Mouse (Mus musculus): Measurements from ENCODE around the gene Prkra. TPM values are rescaled to one million over a fixed set of nuclear protein-coding genes. Genes with fewer than 3 reads are reported as not detected.

Gene Prkra
- polyA plus RNA-seq, 1 experiment from 2014 or later: 34.1 TPM

GRCm38 (mm10) chr2:76659419-76659818 lies 11.6 kb upstream of the Prkra start:
- Histone ChIP-seq H3K27ac (ENCODE audit: low read length) (no peak overlapping the region), H3K4me1 (ENCODE audit: insufficient read depth, low read depth, low read length) (no peaks in the 10 kb centered on the region), H3K9ac (replicated peaks; ENCODE audit: low read depth) (no peak overlapping the region), H3K4me3 (ENCODE audit: low read depth, low read length) (no peak overlapping the region), H3K9me3 (ENCODE audit: low read length) (no peaks in the 10 kb centered on the region), H3K27me3 (replicated peaks; ENCODE audit: insufficient read depth, low read length) (no peaks in the 10 kb centered on the region), H3K4me2 (replicated peaks; ENCODE audit: low read depth, low read length) (no peak overlapping the region), H3K36me3 (ENCODE audit: insufficient read depth, low read length) (no peaks in the 10 kb centered on the region)
- WGBS: 54% methylated on average over 6 of the region's 8 CpGs
- TF ChIP-seq EP300 (IDR thresholded peaks at IDR 0.05): no peak
- TF ChIP-seq CTCF (IDR thresholded peaks at IDR 0.05): no peak
- DNase-seq (ENCODE audit: low spot score) (peak; percentile 33), ATAC-seq (no peak)

- no peaks in the 10 kb centered on the region for H3K27me3 ChIP-seq (replicated peaks; ENCODE audit: insufficient read depth, low read length)
- no peaks in the 10 kb centered on the region for H3K4me1 ChIP-seq (ENCODE audit: insufficient read depth, low read depth, low read length)
- no peaks in the 10 kb centered on the region for H3K9me3 ChIP-seq (ENCODE audit: low read length)
- WGBS: 65% methylated on average over 13 of the region's 13 CpGs
- no peak for DNase-seq (ENCODE audit: low spot score)
- no peak overlapping the region for H3K9ac ChIP-seq (replicated peaks; ENCODE audit: low read depth)
- H3K27ac ChIP-seq (ENCODE audit: low read length): no peak overlapping the region
- TF ChIP-seq EP300 (IDR thresholded peaks at IDR 0.05): no peak
- no peaks in the 10 kb centered on the region for H3K36me3 ChIP-seq (ENCODE audit: insufficient read depth, low read length)
- no peak overlapping the region for H3K4me2 ChIP-seq (replicated peaks; ENCODE audit: low read depth, low read length)
- no peak overlapping the region for H3K4me3 ChIP-seq (ENCODE audit: low read depth, low read length)
- ATAC-seq: no peak
Observed at GRCm38 (mm10) chr2:76658551-76658950, 10.7 kb upstream of the Prkra start.

- no peak overlapping the region for H3K4me3 ChIP-seq (ENCODE audit: low read depth, low read length)
- DNase-seq (ENCODE audit: low spot score) (peak; percentile 53), ATAC-seq (no peak)
- H3K36me3 ChIP-seq (ENCODE audit: insufficient read depth, low read length): no peaks in the 10 kb centered on the region
- no peak for TF ChIP-seq EP300 (IDR thresholded peaks at IDR 0.05)
- TF ChIP-seq CTCF (IDR thresholded peaks at IDR 0.05): peak; percentile 61
- 15% methylated on average over 1 of the region's 1 CpGs for WGBS
- H3K27ac ChIP-seq (ENCODE audit: low read length): no peak overlapping the region
- H3K9ac ChIP-seq (replicated peaks; ENCODE audit: low read depth): no peak overlapping the region
- H3K4me1 ChIP-seq (ENCODE audit: insufficient read depth, low read depth, low read length): no peaks in the 10 kb centered on the region
- no peaks in the 10 kb centered on the region for H3K27me3 ChIP-seq (replicated peaks; ENCODE audit: insufficient read depth, low read length)
- H3K9me3 ChIP-seq (ENCODE audit: low read length): no peaks in the 10 kb centered on the region
- no peak overlapping the region for H3K4me2 ChIP-seq (replicated peaks; ENCODE audit: low read depth, low read length)
Observed at GRCm38 (mm10) chr2:76655982-76656381, 8.2 kb upstream of the Prkra start.

- Histone ChIP-seq H3K4me1 (ENCODE audit: insufficient read depth, low read depth, low read length) (no peaks in the 10 kb centered on the region), H3K4me3 (ENCODE audit: low read depth, low read length) (no peak overlapping the region), H3K9ac (replicated peaks; ENCODE audit: low read depth) (no peak overlapping the region), H3K4me2 (replicated peaks; ENCODE audit: low read depth, low read length) (no peak overlapping the region), H3K27me3 (replicated peaks; ENCODE audit: insufficient read depth, low read length) (no peaks in the 10 kb centered on the region), H3K9me3 (ENCODE audit: low read length) (no peaks in the 10 kb centered on the region), H3K36me3 (ENCODE audit: insufficient read depth, low read length) (no peaks in the 10 kb centered on the region), H3K27ac (ENCODE audit: low read length) (no peak overlapping the region)
- no peak for ATAC-seq
- WGBS: 73% methylated on average over 3 of the region's 3 CpGs
- TF ChIP-seq EP300 (IDR thresholded peaks at IDR 0.05) (no peak), CTCF (IDR thresholded peaks at IDR 0.05) (no peak)
- DNase-seq (ENCODE audit: low spot score): no peak
Observed at GRCm38 (mm10) chr2:76655444-76655843, 7.6 kb upstream of the Prkra start.

- Histone ChIP-seq H3K36me3 (ENCODE audit: insufficient read depth, low read length) (no peaks in the 10 kb centered on the region), H3K4me1 (ENCODE audit: insufficient read depth, low read depth, low read length) (no peaks in the 10 kb centered on the region), H3K4me2 (replicated peaks; ENCODE audit: low read depth, low read length) (no peak overlapping the region), H3K9ac (replicated peaks; ENCODE audit: low read depth) (no peak overlapping the region), H3K27ac (ENCODE audit: low read length) (no peak overlapping the region), H3K4me3 (ENCODE audit: low read depth, low read length) (no peak overlapping the region), H3K9me3 (ENCODE audit: low read length) (no peaks in the 10 kb centered on the region), H3K27me3 (replicated peaks; ENCODE audit: insufficient read depth, low read length) (no peaks in the 10 kb centered on the region)
- DNase-seq (ENCODE audit: low spot score) (peak; percentile 46), ATAC-seq (peak; percentile 56)
- no peak for TF ChIP-seq EP300 (IDR thresholded peaks at IDR 0.05)
- TF ChIP-seq CTCF (IDR thresholded peaks at IDR 0.05): no peak
- WGBS: 59% methylated on average over 5 of the region's 5 CpGs
Observed at GRCm38 (mm10) chr2:76654646-76655045, 6.8 kb upstream of the Prkra start.

GRCm38 (mm10) chr2:76653070-76653469 lies 5.3 kb upstream of the Prkra start:
- H3K27ac ChIP-seq (ENCODE audit: low read length): no peak overlapping the region
- H3K4me1 ChIP-seq (ENCODE audit: insufficient read depth, low read depth, low read length): no peaks in the 10 kb centered on the region
- no peaks in the 10 kb centered on the region for H3K36me3 ChIP-seq (ENCODE audit: insufficient read depth, low read length)
- no peaks in the 10 kb centered on the region for H3K27me3 ChIP-seq (replicated peaks; ENCODE audit: insufficient read depth, low read length)
- H3K9me3 ChIP-seq (ENCODE audit: low read length): no peaks in the 10 kb centered on the region
- H3K4me3 ChIP-seq (ENCODE audit: low read depth, low read length): no peak overlapping the region
- DNase-seq (ENCODE audit: low spot score) (no peak), ATAC-seq (no peak)
- TF ChIP-seq EP300 (IDR thresholded peaks at IDR 0.05): no peak
- TF ChIP-seq CTCF (IDR thresholded peaks at IDR 0.05): peak; percentile 10; the same call in 1 of the 2 replicates
- no peak overlapping the region for H3K9ac ChIP-seq (replicated peaks; ENCODE audit: low read depth)
- no peak overlapping the region for H3K4me2 ChIP-seq (replicated peaks; ENCODE audit: low read depth, low read length)
- 98% methylated on average over 4 of the region's 4 CpGs for WGBS

GRCm38 (mm10) chr2:76648666-76649141 lies 889 bp upstream of the Prkra start:
- Histone ChIP-seq H3K27ac (ENCODE audit: low read length) (peak overlapping the region; percentile 79), H3K4me2 (replicated peaks; ENCODE audit: low read depth, low read length) (peak overlapping the region; percentile 84), H3K4me3 (ENCODE audit: low read depth, low read length) (peak overlapping the region; percentile 68), H3K27me3 (replicated peaks; ENCODE audit: insufficient read depth, low read length) (no peaks in the 10 kb centered on the region), H3K4me1 (ENCODE audit: insufficient read depth, low read depth, low read length) (peaks cover 8% of the 10 kb centered on the region; the same call in 1 of the 2 replicates), H3K36me3 (ENCODE audit: insufficient read depth, low read length) (no peaks in the 10 kb centered on the region), H3K9ac (replicated peaks; ENCODE audit: low read depth) (peak overlapping the region; percentile 37; the same call in 1 of the 2 replicates), H3K9me3 (ENCODE audit: low read length) (no peaks in the 10 kb centered on the region)
- WGBS: 23% methylated on average over 13 of the region's 13 CpGs
- ATAC-seq (no peak), DNase-seq (ENCODE audit: low spot score) (peak; percentile 70)
- TF ChIP-seq CTCF (IDR thresholded peaks at IDR 0.05) (no peak), EP300 (IDR thresholded peaks at IDR 0.05) (no peak)

Data from lung, postnatal 0 days (tissue).